Mouse (Mus musculus): ENCODE data around the gene Fndc3b. TPM values are rescaled to one million over a fixed set of nuclear protein-coding genes. Genes with fewer than 3 reads are reported as not detected.
A peak's percentile ranks its signal among the peaks of the same experiment; 100 is the strongest.

Fndc3b gene
- polyA plus RNA-seq, 1 experiment from 2014 or later = 39.5 TPM

- no peak overlapping the region for H3K4me2 ChIP-seq
- no peaks in the 10 kb centered on the region for H3K9me3 ChIP-seq
- ATAC-seq (ENCODE audit: insufficient number of reproducible peaks, low FRiP score, low TSS enrichment, low read depth) = no peak
- peaks cover 3% of the 10 kb centered on the region for H3K36me3 ChIP-seq
- no peak overlapping the region for H3K27ac ChIP-seq
- H3K4me1 ChIP-seq = peaks cover 44% of the 10 kb centered on the region
- H3K4me3 ChIP-seq = no peak overlapping the region
- no peaks in the 10 kb centered on the region for H3K27me3 ChIP-seq
- no peak overlapping the region for H3K9ac ChIP-seq
- WGBS = 60% methylated on average over 4 of the region's 4 CpGs
Measured at GRCm38 (mm10) chr3:27705056-27705455, 6.1 kb downstream of the Fndc3b start.

GRCm38 (mm10) chr3:27704641-27705040, 6.5 kb downstream of the Fndc3b start:
- 75% methylated on average over 9 of the region's 9 CpGs for WGBS
- peaks cover 3% of the 10 kb centered on the region for H3K36me3 ChIP-seq
- no peak for ATAC-seq (ENCODE audit: insufficient number of reproducible peaks, low FRiP score, low TSS enrichment, low read depth)

GRCm38 (mm10) chr3:27703531-27703930, 7.6 kb downstream of the Fndc3b start:
- WGBS = 90% methylated on average over 8 of the region's 8 CpGs
- H3K4me2 ChIP-seq = no peak overlapping the region
- H3K9ac ChIP-seq = no peak overlapping the region
- peaks cover 3% of the 10 kb centered on the region for H3K36me3 ChIP-seq
- no peak overlapping the region for H3K4me3 ChIP-seq
- H3K27ac ChIP-seq = no peak overlapping the region
- H3K9me3 ChIP-seq = no peaks in the 10 kb centered on the region
- ATAC-seq (ENCODE audit: insufficient number of reproducible peaks, low FRiP score, low TSS enrichment, low read depth) = no peak
- no peaks in the 10 kb centered on the region for H3K27me3 ChIP-seq
- peaks cover 39% of the 10 kb centered on the region for H3K4me1 ChIP-seq

More at GRCm38 (mm10) chr3:27704641-27705040, 6.5 kb downstream of the Fndc3b start:
- peaks cover 44% of the 10 kb centered on the region for H3K4me1 ChIP-seq
- no peak overlapping the region for H3K4me2 ChIP-seq
- H3K4me3 ChIP-seq = no peak overlapping the region
- no peaks in the 10 kb centered on the region for H3K9me3 ChIP-seq
- no peak overlapping the region for H3K27ac ChIP-seq
- no peak overlapping the region for H3K9ac ChIP-seq
- H3K27me3 ChIP-seq = no peaks in the 10 kb centered on the region

GRCm38 (mm10) chr3:27703081-27703480, 8.0 kb downstream of the Fndc3b start:
- H3K27ac ChIP-seq = no peak overlapping the region
- H3K27me3 ChIP-seq = no peaks in the 10 kb centered on the region
- no peak overlapping the region for H3K4me2 ChIP-seq
- peaks cover 37% of the 10 kb centered on the region for H3K4me1 ChIP-seq
- peaks cover 5% of the 10 kb centered on the region for H3K36me3 ChIP-seq
- H3K4me3 ChIP-seq = no peak overlapping the region
- ATAC-seq (ENCODE audit: insufficient number of reproducible peaks, low FRiP score, low TSS enrichment, low read depth) = no peak
- 91% methylated on average over 2 of the region's 2 CpGs for whole genome bisulfite sequencing
- no peaks in the 10 kb centered on the region for H3K9me3 ChIP-seq
- no peak overlapping the region for H3K9ac ChIP-seq

DNA sequence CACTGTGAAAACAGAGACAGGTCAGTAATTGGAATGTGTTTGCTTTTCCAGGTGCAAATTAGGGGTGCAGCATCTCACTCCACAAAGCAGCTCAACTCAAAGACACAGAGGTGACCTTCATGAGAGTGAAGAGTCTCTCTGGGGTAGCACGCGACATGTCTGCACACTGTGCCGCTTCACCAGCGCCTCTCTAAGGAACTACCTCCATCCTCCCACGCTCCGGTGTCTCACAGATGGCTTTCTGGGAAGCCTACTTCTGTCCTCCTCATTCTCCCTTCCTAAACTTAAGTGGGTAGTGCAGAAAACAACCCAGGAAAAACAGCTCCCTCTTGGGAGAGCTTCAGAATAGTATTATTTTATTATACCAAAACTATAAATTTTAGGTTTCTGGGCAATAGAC, 12.4 kb downstream of the Fndc3b start:
- ATAC-seq (ENCODE audit: insufficient number of reproducible peaks, low FRiP score, low TSS enrichment, low read depth) = peak; percentile 37; the same call in 1 of the 2 replicates
- Histone ChIP-seq H3K4me3 (no peak overlapping the region), H3K9ac (no peak overlapping the region), H3K9me3 (no peaks in the 10 kb centered on the region), H3K4me1 (peaks cover 31% of the 10 kb centered on the region), H3K27me3 (no peaks in the 10 kb centered on the region), H3K27ac (no peak overlapping the region), H3K4me2 (no peak overlapping the region), H3K36me3 (peaks cover 5% of the 10 kb centered on the region)
- 92% methylated on average over 6 of the region's 6 CpGs for WGBS

DNA sequence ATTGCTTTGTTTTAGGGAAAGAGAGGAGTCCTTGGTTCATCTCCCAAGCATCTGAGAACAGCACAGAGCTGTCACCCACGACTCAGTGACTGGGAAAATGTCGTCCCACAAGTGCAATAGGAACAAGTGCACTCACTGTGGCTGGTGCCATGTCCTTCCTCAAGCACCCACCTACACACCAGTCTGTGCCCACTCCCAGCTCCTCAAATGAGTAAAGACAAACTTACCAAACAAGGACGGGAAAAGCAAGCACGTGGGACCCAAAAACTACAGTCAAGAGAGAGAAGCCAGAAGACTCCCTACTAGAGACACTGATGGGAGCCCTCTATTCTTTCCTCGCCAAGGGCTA, 14.7 kb downstream of the Fndc3b start:
- H3K27ac ChIP-seq = no peak overlapping the region
- WGBS = 69% methylated on average over 5 of the region's 5 CpGs
- 0 out of 2 replicates have a peak, but pooled peaks cover 4% of the 10 kb centered on the region for H3K36me3 ChIP-seq
- no peak overlapping the region for H3K4me2 ChIP-seq
- no peak overlapping the region for H3K4me3 ChIP-seq
- H3K27me3 ChIP-seq = no peaks in the 10 kb centered on the region
- H3K9me3 ChIP-seq = no peaks in the 10 kb centered on the region
- no peak overlapping the region for H3K9ac ChIP-seq
- ATAC-seq (ENCODE audit: insufficient number of reproducible peaks, low FRiP score, low TSS enrichment, low read depth) = no peak
- H3K4me1 ChIP-seq = peaks cover 36% of the 10 kb centered on the region

GRCm38 (mm10) chr3:27695612-27696448, 15.3 kb downstream of the Fndc3b start:
- H3K9ac ChIP-seq = no peak overlapping the region
- H3K27me3 ChIP-seq = no peaks in the 10 kb centered on the region
- H3K4me2 ChIP-seq = no peak overlapping the region
- 0 out of 2 replicates have a peak, but pooled peaks cover 4% of the 10 kb centered on the region for H3K36me3 ChIP-seq
- ATAC-seq (ENCODE audit: insufficient number of reproducible peaks, low FRiP score, low TSS enrichment, low read depth) = no peak
- H3K9me3 ChIP-seq = no peaks in the 10 kb centered on the region
- H3K27ac ChIP-seq = 0 out of 2 replicates have a peak overlapping the region, but pooled peaks have one; percentile 22
- no peak overlapping the region for H3K4me3 ChIP-seq
- H3K4me1 ChIP-seq = peaks cover 37% of the 10 kb centered on the region
- 55% methylated on average over 16 of the region's 16 CpGs for WGBS

- H3K27ac ChIP-seq = no peak overlapping the region
- peaks cover 44% of the 10 kb centered on the region for H3K4me1 ChIP-seq
- ATAC-seq (ENCODE audit: insufficient number of reproducible peaks, low FRiP score, low TSS enrichment, low read depth) = no peak
- no peak overlapping the region for H3K9ac ChIP-seq
- 51% methylated on average over 10 of the region's 10 CpGs for WGBS
- no peak overlapping the region for H3K4me3 ChIP-seq
- 0 out of 2 replicates have a peak, but pooled peaks cover 4% of the 10 kb centered on the region for H3K36me3 ChIP-seq
- no peaks in the 10 kb centered on the region for H3K9me3 ChIP-seq
- H3K4me2 ChIP-seq = no peak overlapping the region
- H3K27me3 ChIP-seq = no peaks in the 10 kb centered on the region
Measured at GRCm38 (mm10) chr3:27694586-27694985, 16.5 kb downstream of the Fndc3b start.

GRCm38 (mm10) chr3:27694111-27694510, 17.0 kb downstream of the Fndc3b start:
- H3K36me3 ChIP-seq = 0 out of 2 replicates have a peak, but pooled peaks cover 4% of the 10 kb centered on the region
- no peak overlapping the region for H3K4me3 ChIP-seq
- no peaks in the 10 kb centered on the region for H3K27me3 ChIP-seq
- no peak overlapping the region for H3K4me2 ChIP-seq
- no peak for ATAC-seq (ENCODE audit: insufficient number of reproducible peaks, low FRiP score, low TSS enrichment, low read depth)
- H3K27ac ChIP-seq = no peak overlapping the region
- 75% methylated on average over 5 of the region's 5 CpGs for WGBS
- H3K9ac ChIP-seq = no peak overlapping the region
- no peaks in the 10 kb centered on the region for H3K9me3 ChIP-seq
- H3K4me1 ChIP-seq = peaks cover 49% of the 10 kb centered on the region

DNA sequence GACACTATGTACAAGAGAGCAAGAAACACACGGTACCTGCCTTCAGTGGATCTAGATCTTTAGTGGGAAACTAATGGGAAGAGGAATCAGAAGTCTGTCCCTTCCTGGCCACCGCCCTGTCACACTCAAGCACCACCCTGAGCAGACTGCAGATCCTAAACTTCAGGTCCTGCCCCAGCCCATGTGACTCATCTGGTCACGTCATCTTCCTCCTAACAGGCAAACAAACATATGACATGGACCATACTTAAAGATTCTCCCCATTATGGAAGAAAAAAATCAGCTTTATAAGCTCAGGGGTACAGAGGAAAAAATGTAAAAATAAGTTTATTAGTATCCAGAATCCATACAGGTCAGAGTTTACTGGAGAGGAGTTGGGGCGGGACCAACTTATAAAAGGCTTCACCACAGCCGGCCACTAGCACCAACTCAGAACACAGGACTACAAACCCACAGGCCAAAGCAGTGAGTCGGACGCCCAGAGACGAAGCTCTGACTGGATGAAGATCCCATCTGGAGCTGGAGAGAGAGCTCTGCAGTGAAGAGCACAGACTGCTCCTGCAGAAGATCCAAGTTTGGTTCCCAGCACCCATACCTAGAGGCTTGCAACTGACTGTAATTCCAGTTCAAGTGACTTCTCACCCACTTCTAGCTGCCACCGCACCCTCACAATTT, 19.5 kb downstream of the Fndc3b start:
- H3K4me1 ChIP-seq = peaks cover 55% of the 10 kb centered on the region
- H3K27ac ChIP-seq = no peak overlapping the region
- H3K36me3 ChIP-seq = peaks cover 4% of the 10 kb centered on the region; the same call in 1 of the 2 replicates
- H3K4me2 ChIP-seq = no peak overlapping the region
- no peaks in the 10 kb centered on the region for H3K9me3 ChIP-seq
- no peak for ATAC-seq (ENCODE audit: insufficient number of reproducible peaks, low FRiP score, low TSS enrichment, low read depth)
- no peak overlapping the region for H3K9ac ChIP-seq
- no peak overlapping the region for H3K4me3 ChIP-seq
- no peaks in the 10 kb centered on the region for H3K27me3 ChIP-seq
- 80% methylated on average over 9 of the region's 9 CpGs for WGBS

- H3K4me2 ChIP-seq = no peak overlapping the region
- no peaks in the 10 kb centered on the region for H3K27me3 ChIP-seq
- peaks cover 4% of the 10 kb centered on the region; the same call in 1 of the 2 replicates for H3K36me3 ChIP-seq
- H3K4me3 ChIP-seq = no peak overlapping the region
- no peaks in the 10 kb centered on the region for H3K9me3 ChIP-seq
- peaks cover 50% of the 10 kb centered on the region for H3K4me1 ChIP-seq
- ATAC-seq (ENCODE audit: insufficient number of reproducible peaks, low FRiP score, low TSS enrichment, low read depth) = no peak
- H3K27ac ChIP-seq = peak overlapping the region; percentile 23
- no peak overlapping the region for H3K9ac ChIP-seq
- WGBS = 55% methylated on average over 6 of the region's 6 CpGs
Measured at GRCm38 (mm10) chr3:27690030-27690429, 21.1 kb downstream of the Fndc3b start.
